Mouse (Mus musculus): ENCODE measurements around the gene Uchl3.

The Uchl3 gene

DNA sequence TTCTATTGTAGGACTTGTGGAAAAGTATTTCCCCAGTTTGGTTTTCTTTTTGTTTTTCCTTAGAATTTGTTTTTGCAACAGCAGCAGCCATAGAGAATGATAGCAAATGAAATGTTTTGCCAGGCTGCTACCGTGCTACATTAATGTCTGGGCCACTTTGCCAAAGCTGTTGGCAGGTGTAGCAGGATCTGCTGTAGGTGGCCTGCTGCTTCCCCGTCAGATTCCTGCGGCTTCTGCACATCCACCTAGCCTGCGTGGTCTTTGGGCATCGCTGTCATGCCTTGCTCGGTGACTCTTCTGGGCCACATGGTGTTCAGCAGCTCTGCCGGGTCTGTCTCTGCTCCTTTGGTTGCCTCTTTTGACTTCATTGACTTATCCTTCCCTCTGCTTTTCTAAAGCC is 14.9 kb downstream of the Uchl3 start:
- DNase-seq (ENCODE audit: low read depth): no peak

DNA sequence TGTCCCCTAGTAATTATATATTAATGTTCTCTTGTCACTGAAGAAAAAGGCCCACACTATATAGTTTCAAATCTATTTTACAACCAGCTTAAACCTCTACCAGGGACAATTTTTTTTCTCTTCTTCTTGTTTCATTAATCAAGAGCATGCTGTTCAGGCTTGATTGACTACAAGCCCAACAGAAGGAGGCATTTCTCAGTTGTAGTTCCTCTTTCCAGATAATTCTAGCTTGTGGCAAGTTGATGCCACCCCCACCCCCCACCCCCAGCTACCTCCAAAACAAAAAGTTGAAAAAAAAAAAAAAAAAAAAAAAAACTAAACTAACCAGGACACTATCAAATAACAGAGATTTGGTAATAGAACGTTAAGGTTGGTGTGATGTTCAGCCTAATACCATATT is 18.5 kb downstream of the Uchl3 start:
- no peak for DNase-seq (ENCODE audit: low read depth)

- DNase-seq (ENCODE audit: low read depth): no peak
These were observed 33.9 kb downstream of the Uchl3 start for GRCm38 (mm10) chr14:101687696-101688095.

GRCm38 (mm10) chr14:101688406-101688805 is 34.6 kb downstream of the Uchl3 start:
- no peak for DNase-seq (ENCODE audit: low read depth)

- DNase-seq (ENCODE audit: low read depth): no peak
These were observed 50.7 kb downstream of the Uchl3 start for GRCm38 (mm10) chr14:101704479-101704878.

DNA sequence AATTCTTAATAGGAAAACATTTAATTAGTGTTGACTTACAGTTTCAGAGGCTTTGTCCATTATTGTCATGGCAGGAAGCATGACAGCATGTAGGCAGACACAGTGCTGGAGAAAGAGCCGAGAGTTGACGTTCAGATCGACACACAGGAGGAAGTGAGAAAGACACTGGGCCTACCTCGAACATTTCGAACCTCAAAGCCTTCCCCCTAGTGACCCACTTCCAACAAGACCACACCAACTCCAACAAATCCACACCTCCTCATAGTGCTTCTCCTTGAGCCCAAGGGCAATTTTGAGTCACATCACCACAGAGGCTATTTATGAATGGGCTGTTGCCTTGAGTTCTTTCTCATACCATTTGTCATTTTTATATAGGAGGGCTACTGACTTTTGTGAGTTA is 53.3 kb downstream of the Uchl3 start:
- DNase-seq (ENCODE audit: low read depth): no peak

GRCm38 (mm10) chr14:101714414-101714813 is 60.6 kb downstream of the Uchl3 start:
- no peak for DNase-seq (ENCODE audit: low read depth)

- DNase-seq (ENCODE audit: low read depth): peak; percentile 17
These were observed 75.6 kb downstream of the Uchl3 start, which contains the start of the genes Gm9922 and Lmo7 for GRCm38 (mm10) chr14:101729237-101729971. Gene Gm9922, minus strand, starts transcription at chr14:101729814. Gene Lmo7, plus strand, starts transcription at chr14:101729957.

GRCm38 (mm10) chr14:101729972-101730692 is 76.4 kb downstream of the Uchl3 start:
- DNase-seq (ENCODE audit: low read depth): no peak

- DNase-seq (ENCODE audit: low read depth): no peak
These were observed 80.0 kb downstream of the Uchl3 start for GRCm38 (mm10) chr14:101733542-101734303.

GRCm38 (mm10) chr14:101737501-101737900 is 83.7 kb downstream of the Uchl3 start:
- DNase-seq (ENCODE audit: low read depth): no peak

All from c-Kit-positive CD71-negative TER-119-negative erythroid progenitor cells, embryonic 14.5 days (primary cell).